Mouse (Mus musculus): ENCODE data around the gene Snx7.

- TF ChIP-seq POLR2A (IDR thresholded peaks at IDR 0.05; ENCODE audit: low read depth, low read length) (no peak), CTCF (IDR thresholded peaks at IDR 0.05; ENCODE audit: extremely low read depth, insufficient read depth, insufficient read length, insufficient replicate concordance) (no peak)
These were observed 28.7 kb downstream of the Snx7 start for GRCm38 (mm10) chr3:117839867-117840545.
